Mouse (Mus musculus) liver, postnatal 0 days (tissue): Measurements from ENCODE around the gene Olfr508. TPM values are rescaled to one million over a fixed set of nuclear protein-coding genes. Genes with fewer than 3 reads are reported as not detected.

ENCODE experiments used
- ATAC-seq: fragments of 200-750 bp; cut with Nextera tagmentation; 2 replicates; pipeline ENCODE4 v1.8.0; 2017; ENCODE audit warnings: mild to moderate bottlenecking, moderate library complexity
- DNase-seq: peaks from one replicate; pipeline ENCODE4 v3.0.0-alpha.2; 2016
- H3K27ac ChIP-seq: fragments of 300-500 bp; sonication (generic); 2 replicates; pipeline ENCODE4 v1.5.1; 2014; ENCODE audit warnings: antibody characterized with exemption, moderate library complexity, mild to moderate bottlenecking, low read depth
- H3K27me3 ChIP-seq: fragments of 300-500 bp; sonication (generic); 2 replicates; pipeline ENCODE4 v1.6.1; 2014; ENCODE audit warnings: low read length, control low read depth, mixed read lengths; ENCODE audit not compliant: insufficient read depth
- H3K36me3 ChIP-seq: fragments of 300-500 bp; sonication (generic); replicated peaks from 2 replicates; pipeline ENCODE4 v1.6.1; 2014; ENCODE audit warnings: mild to moderate bottlenecking, control low read depth, low read length, moderate library complexity, mixed read lengths; ENCODE audit not compliant: insufficient read depth
- H3K4me1 ChIP-seq: fragments of 300-500 bp; sonication (generic); 2 replicates; pipeline ENCODE4 v1.6.1; 2014; ENCODE audit warnings: antibody characterized with exemption, mild to moderate bottlenecking, control low read depth; ENCODE audit not compliant: insufficient read depth
- H3K4me2 ChIP-seq: fragments of 300-500 bp; sonication (generic); 2 replicates; pipeline ENCODE4 v1.6.1; 2014; ENCODE audit warnings: low read depth, mild to moderate bottlenecking, low read length, moderate library complexity, mixed read lengths
- H3K4me3 ChIP-seq: fragments of 300-500 bp; sonication (generic); 2 replicates; pipeline ENCODE4 v1.5.1; 2014; ENCODE audit warnings: low read depth, low read length
- H3K9ac ChIP-seq: fragments of 300-500 bp; sonication (generic); replicated peaks from 2 replicates; pipeline ENCODE4 v1.6.1; 2014; ENCODE audit warnings: mild to moderate bottlenecking, moderate library complexity
- H3K9me3 ChIP-seq: fragments of 300-500 bp; sonication (generic); 2 replicates; pipeline ENCODE4 v1.6.1; 2016; ENCODE audit warnings: mild to moderate bottlenecking, control low read depth, low read length, mixed read lengths
- CTCF ChIP-seq: sonication (generic); IDR thresholded peaks from 2 replicates; pipeline ENCODE4 v1.5.1; 2016; ENCODE audit warnings: antibody characterized with exemption, low read depth
- EP300 ChIP-seq: IDR thresholded peaks from 2 replicates; pipeline ENCODE4 v1.6.1; 2016; ENCODE audit warnings: antibody characterized with exemption, low read depth, mild to moderate bottlenecking
- WGBS: fragments of 180-500 bp; shearing (Covaris S2); extraction: QIAGEN DNeasy Blood & Tissue Kit; methylation state at CpG from one replicate; pipeline ENCODE4 v1.1.7; 2014; ENCODE audit not compliant: insufficient replicate concordance; 5-methylcytosine and 5-hydroxymethylcytosine counted together
- polyA plus RNA-seq: library from polyadenylated mRNA; unstranded; fragments of >200 nt; fragmentation: Nextera tagmentation; extraction: Ambion mirVana; gene quantifications from 2 replicates; pipeline ENCODE4 v1.2.1, GENCODE M21; 2015

Olfr508 gene
- polyA plus RNA-seq, 1 experiment from 2014 or later: not detected

- H3K9ac ChIP-seq: no peak within 1 kb of the TSS
- DNase-seq (no peak), ATAC-seq (no peak)
- H3K27me3 ChIP-seq: no peaks in the 10 kb centered on the region
- no peak within 1 kb of the TSS for H3K4me3 ChIP-seq
- no peaks in the 10 kb centered on the region for H3K4me1 ChIP-seq
- H3K36me3 ChIP-seq: no peaks in the 10 kb centered on the region
- H3K9me3 ChIP-seq: 0 out of 2 replicates have a peak, but pooled peaks cover 2% of the 10 kb centered on the region
- TF ChIP-seq EP300 (no peak), CTCF (no peak)
- H3K27ac ChIP-seq: no peak within 1 kb of the TSS
- H3K4me2 ChIP-seq: no peak within 1 kb of the TSS
These were observed 22.0 kb downstream of the Olfr508 start, which contains the start of gene Olfr509 for GRCm38 (mm10) chr7:108651806-108652205. Olfr509 (minus strand) TSS chr7:108651906.

GRCm38 (mm10) chr7:108662419-108662818 lies 32.6 kb downstream of the Olfr508 start:
- Histone ChIP-seq H3K4me1 (no peaks in the 10 kb centered on the region), H3K9me3 (no peaks in the 10 kb centered on the region), H3K36me3 (no peaks in the 10 kb centered on the region), H3K27me3 (no peaks in the 10 kb centered on the region), H3K4me3 (no peak overlapping the region), H3K27ac (no peak overlapping the region), H3K4me2 (no peak overlapping the region), H3K9ac (no peak overlapping the region)
- TF ChIP-seq CTCF (no peak), EP300 (no peak)
- WGBS: 76% methylated on average over 3 of the region's 3 CpGs
- DNase-seq (no peak), ATAC-seq (no peak)

DNA sequence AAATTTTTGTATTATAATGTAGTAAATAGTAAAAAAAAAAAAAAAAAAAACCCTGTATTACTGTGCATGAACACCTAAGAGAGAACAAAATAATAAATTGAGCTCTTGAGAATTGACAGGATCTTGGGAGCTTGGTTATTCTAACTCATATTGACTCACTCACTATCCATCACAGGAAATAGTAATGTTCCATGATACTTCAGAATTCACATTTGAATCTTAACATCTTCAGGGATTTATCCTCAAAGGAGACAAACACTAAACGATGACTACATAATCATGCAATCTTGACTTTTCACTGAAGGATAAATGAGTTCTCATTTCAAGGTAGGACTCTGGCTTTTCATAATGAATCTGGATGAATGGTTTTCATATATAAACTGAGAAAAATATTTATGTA lies 36.3 kb downstream of the Olfr508 start, which contains the start of gene Olfr510:
Gene Olfr510, plus strand, starts transcription at position 301 of the 400 bp plus-strand sequence.
- Histone ChIP-seq H3K4me3 (no peak within 1 kb of the TSS), H3K36me3 (no peaks in the 10 kb centered on the region), H3K27me3 (no peaks in the 10 kb centered on the region), H3K27ac (no peak within 1 kb of the TSS), H3K9me3 (no peaks in the 10 kb centered on the region), H3K4me2 (no peak within 1 kb of the TSS), H3K9ac (no peak within 1 kb of the TSS), H3K4me1 (no peaks in the 10 kb centered on the region)
- ATAC-seq: no peak
- WGBS: 83% methylated on average over 1 of the region's 1 CpGs
- DNase-seq: no peak
- TF ChIP-seq CTCF (no peak), EP300 (no peak)

DNA sequence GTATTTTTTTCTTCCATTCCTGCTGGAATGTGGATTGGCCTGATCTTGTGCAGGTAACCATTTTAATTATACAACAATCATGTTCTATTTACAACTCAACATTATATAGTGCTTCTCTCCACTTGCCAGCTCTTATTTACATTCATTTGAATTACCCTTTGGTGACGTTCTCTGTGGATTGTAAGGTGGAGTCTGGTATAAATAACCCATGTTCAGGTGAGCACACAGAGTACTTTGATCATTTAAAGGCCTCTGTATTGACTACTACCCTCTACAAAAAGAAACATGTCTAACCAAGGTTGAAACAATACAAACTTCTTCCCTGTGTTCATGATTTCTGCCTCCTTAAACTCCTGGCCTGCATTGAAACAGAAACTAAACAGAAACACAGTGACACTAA lies 41.3 kb downstream of the Olfr508 start:
- Histone ChIP-seq H3K9me3 (no peaks in the 10 kb centered on the region), H3K27me3 (no peaks in the 10 kb centered on the region), H3K4me1 (no peaks in the 10 kb centered on the region), H3K36me3 (no peaks in the 10 kb centered on the region), H3K9ac (no peak overlapping the region), H3K27ac (no peak overlapping the region), H3K4me2 (no peak overlapping the region), H3K4me3 (no peak overlapping the region)
- DNase-seq (no peak), ATAC-seq (no peak)
- no peak for TF ChIP-seq CTCF
- TF ChIP-seq EP300: no peak
- WGBS: 57% methylated on average over 1 of the region's 1 CpGs

DNA sequence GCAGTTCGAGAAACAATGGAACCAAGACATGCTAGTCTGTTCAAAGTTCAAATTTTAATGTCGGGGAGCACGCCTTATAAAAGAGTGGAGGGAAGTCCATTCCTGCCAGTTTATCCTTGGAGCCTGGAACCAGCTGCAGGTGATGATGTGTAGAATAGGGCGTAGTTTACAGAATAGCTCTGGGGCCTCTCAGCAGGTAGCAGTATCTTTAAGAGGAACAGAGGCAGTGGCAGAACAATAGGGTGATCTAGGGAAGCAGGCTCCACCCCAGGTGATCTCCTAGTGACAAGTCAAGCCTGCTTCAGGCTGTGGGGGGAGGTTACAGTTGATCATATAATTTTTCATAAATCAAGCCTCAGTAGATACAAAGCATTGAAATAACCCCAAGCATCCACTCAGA lies 49.1 kb downstream of the Olfr508 start:
- H3K27me3 ChIP-seq: no peaks in the 10 kb centered on the region
- no peak overlapping the region for H3K27ac ChIP-seq
- H3K36me3 ChIP-seq: no peaks in the 10 kb centered on the region
- H3K9me3 ChIP-seq: no peaks in the 10 kb centered on the region
- H3K4me3 ChIP-seq: no peak overlapping the region
- no peak for DNase-seq
- TF ChIP-seq EP300 (no peak), CTCF (no peak)
- H3K4me2 ChIP-seq: no peak overlapping the region
- no peak overlapping the region for H3K9ac ChIP-seq
- H3K4me1 ChIP-seq: no peaks in the 10 kb centered on the region
- 68% methylated on average over 4 of the region's 4 CpGs for WGBS
- no peak for ATAC-seq

Other genes with a start within 250 kb of the Olfr508 start
- not detected in 2 replicates for gene Olfr495, start 236.8 kb upstream of the Olfr508 start, polyA plus RNA-seq
- gene Olfr497, start 209.6 kb upstream of the Olfr508 start, polyA plus RNA-seq: not detected in 2 replicates
- not detected in 2 replicates for gene Olfr498, start 164.7 kb upstream of the Olfr508 start, polyA plus RNA-seq
- gene Olfr502, start 104.9 kb upstream of the Olfr508 start, polyA plus RNA-seq: not detected in 2 replicates
- gene Olfr503, start 85.5 kb upstream of the Olfr508 start, polyA plus RNA-seq: not detected in 2 replicates
- not detected in 2 replicates for gene Olfr504, start 64.2 kb upstream of the Olfr508 start, polyA plus RNA-seq
- gene Olfr506, start 19.2 kb upstream of the Olfr508 start, polyA plus RNA-seq: not detected in 2 replicates
- not detected in 2 replicates for gene Olfr507, start 8.2 kb upstream of the Olfr508 start, polyA plus RNA-seq
- gene Olfr509, start 21.9 kb downstream of the Olfr508 start, polyA plus RNA-seq: not detected in 2 replicates
- gene Olfr510, start 36.4 kb downstream of the Olfr508 start, polyA plus RNA-seq: not detected in 2 replicates
- not detected in 2 replicates for gene Olfr512, start 83.3 kb downstream of the Olfr508 start, polyA plus RNA-seq
- not detected in 2 replicates for gene Olfr513, start 121.0 kb downstream of the Olfr508 start, polyA plus RNA-seq
- not detected in 2 replicates for gene Olfr514, start 196.0 kb downstream of the Olfr508 start, polyA plus RNA-seq
- gene Olfr516, start 220.5 kb downstream of the Olfr508 start, polyA plus RNA-seq: not detected in 2 replicates
- gene Olfr517, start 242.4 kb downstream of the Olfr508 start, polyA plus RNA-seq: not detected in 2 replicates